ENCODE assay signal across 8 mouse cellular contexts in the genomic region with DNA sequence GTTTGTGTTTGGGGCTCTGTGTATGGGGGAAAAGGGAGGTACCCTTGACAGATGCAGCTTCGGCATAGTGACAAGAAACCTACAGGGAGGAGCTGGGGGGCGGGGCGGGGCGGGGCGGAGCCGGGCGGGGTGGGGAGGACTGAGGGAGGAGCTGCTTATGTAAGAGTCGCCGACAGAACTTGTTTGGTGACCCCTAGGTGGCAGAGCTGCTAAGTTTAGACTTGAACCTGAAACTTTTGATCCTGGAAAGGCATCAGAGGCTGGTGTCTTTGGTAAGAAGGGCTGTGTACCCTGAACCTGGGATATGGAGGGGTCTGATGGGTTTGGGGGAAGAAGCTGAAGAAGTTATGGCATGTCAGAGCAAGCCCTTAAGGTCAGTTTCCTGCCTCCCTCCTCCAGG. TPM values are rescaled to one million over a fixed set of nuclear protein-coding genes. Genes with fewer than 3 reads are reported as not detected.
DNase-seq lines count a peak whose midpoint lies in the region; ATAC-seq and TF ChIP-seq lines count a peak whose summit lies in the region.

No protein-coding gene starts in this region.

- WGBS in liver, embryonic 13.5 days (ENCODE audit: insufficient replicate concordance) = 3% methylated on average over 9 of the region's 9 CpGs
- WGBS in stomach, embryonic 14.5 days = 2% methylated on average over 5 of the region's 9 CpGs

- ATAC-seq in liver, embryonic 13.5 days (ENCODE audit: low read depth) = peak; percentile 81
- ATAC-seq in stomach, embryonic 14.5 days (ENCODE audit: insufficient number of reproducible peaks, insufficient read depth, low FRiP score, low read depth) = 0 out of 2 replicates have a peak, but pooled peaks have one; percentile 54

- peak overlapping the region; percentile 52 for H3K9ac ChIP-seq in liver, embryonic 13.5 days
- no peak overlapping the region for H3K9ac ChIP-seq in stomach, embryonic 14.5 days (replicated peaks; ENCODE audit: low read depth, low read length)

- intact Hi-C loops in heart, postnatal 25 days (cut with DNase I) = no loop called here

- H3K27ac ChIP-seq in liver, embryonic 13.5 days = peak overlapping the region; percentile 69
- H3K27ac ChIP-seq in stomach, embryonic 14.5 days (ENCODE audit: low read length) = no peak overlapping the region

- H3K4me2 ChIP-seq in liver, embryonic 13.5 days = peak overlapping the region; percentile 46
- H3K4me2 ChIP-seq in stomach, embryonic 14.5 days (replicated peaks; ENCODE audit: low read depth, low read length) = no peak overlapping the region

- no peaks in the 10 kb centered on the region for H3K27me3 ChIP-seq in liver, embryonic 13.5 days
- no peaks in the 10 kb centered on the region for H3K27me3 ChIP-seq in stomach, embryonic 14.5 days (ENCODE audit: control insufficient read depth, insufficient read depth, low read length)

- TF ChIP-seq CTCF in brain, embryonic 14.5 days (IDR thresholded peaks at IDR 0.05; ENCODE audit: borderline replicate concordance, extremely low read depth, insufficient read depth, insufficient read length) = no peak

- TF ChIP-seq POLR2A in brain, embryonic 14.5 days (IDR thresholded peaks at IDR 0.05; ENCODE audit: borderline replicate concordance, extremely low read depth, insufficient read depth, insufficient read length, poor library complexity, severe bottlenecking) = no peak

- DNase-seq in heart, adult 11 months = peak; percentile 92
- DNase-seq in heart, postnatal 25 days (ENCODE audit: low spot score) = no peak
- peak; percentile 38 for DNase-seq in brain, embryonic 14.5 days (ENCODE audit: low read depth)
- peak; percentile 48 for DNase-seq in heart, postnatal 4 days
- peak; percentile 64 for DNase-seq in liver, embryonic 13.5 days
- no peak for DNase-seq in gastrocnemius, postnatal 4 days (ENCODE audit: low spot score in 2 of 2)
- DNase-seq in ovary, adult 18-20 months (ENCODE audit: low spot score) = no peak

- no peak overlapping the region; the same call in 1 of the 2 replicates for H3K4me3 ChIP-seq in liver, embryonic 13.5 days (replicated peaks)
- no peak overlapping the region for H3K4me3 ChIP-seq in stomach, embryonic 14.5 days (ENCODE audit: low read depth, low read length)

- H3K4me1 ChIP-seq in liver, embryonic 13.5 days (replicated peaks) = peaks cover 29% of the 10 kb centered on the region
- no peaks in the 10 kb centered on the region; the same call in 1 of the 2 replicates for H3K4me1 ChIP-seq in stomach, embryonic 14.5 days (ENCODE audit: control insufficient read depth, insufficient read depth, low read length)

- no peaks in the 10 kb centered on the region for H3K36me3 ChIP-seq in liver, embryonic 13.5 days
- no peaks in the 10 kb centered on the region for H3K36me3 ChIP-seq in stomach, embryonic 14.5 days (ENCODE audit: control insufficient read depth, insufficient read depth, low read length)

- no peaks in the 10 kb centered on the region for H3K9me3 ChIP-seq in liver, embryonic 13.5 days (replicated peaks)
- H3K9me3 ChIP-seq in stomach, embryonic 14.5 days (ENCODE audit: control insufficient read depth, low read depth, low read length) = no peaks in the 10 kb centered on the region

RNA-seq across cellular contexts. Expression of gene Vdac1, which starts 9.7 kb away (rescaled TPM):
- 1,000 to 10,000 TPM; 1,015 to 1,076 TPM for total RNA-seq in heart, postnatal 25 days (2021)
- polyA plus RNA-seq in brain, embryonic 14.5 days (2012; rRNA removed) = 154 and 228 TPM in 2 replicates
- total RNA-seq in heart, postnatal 4 days (2021) = 100 to 1,000 TPM; 785 to 812 TPM
- polyA plus RNA-seq in liver, embryonic 13.5 days (2015; fragmentation: Nextera tagmentation; extraction: Ambion mirVana) = 153 and 175 TPM in 2 replicates
- polyA plus RNA-seq in stomach, embryonic 14.5 days (2014; fragmentation: Nextera tagmentation; extraction: Ambion mirVana) = 202 and 210 TPM in 2 replicates
- 100 to 1,000 TPM; 797 to 932 TPM for total RNA-seq in gastrocnemius, postnatal 4 days (2021)

RNA-seq across cellular contexts. Expression of gene 9530068E07Rik, which starts 45.3 kb away (rescaled TPM):
- 10 to 100 TPM; 72.8 to 79.0 TPM for total RNA-seq in heart, postnatal 25 days (2021)
- polyA plus RNA-seq in brain, embryonic 14.5 days (2012; rRNA removed) = 101 and 115 TPM in 2 replicates
- 100 to 1,000 TPM; 113 to 116 TPM for total RNA-seq in heart, postnatal 4 days (2021)
- 53.6 and 69.1 TPM in 2 replicates for polyA plus RNA-seq in liver, embryonic 13.5 days (2015; fragmentation: Nextera tagmentation; extraction: Ambion mirVana)
- 212 and 229 TPM in 2 replicates for polyA plus RNA-seq in stomach, embryonic 14.5 days (2014; fragmentation: Nextera tagmentation; extraction: Ambion mirVana)
- 100 to 1,000 TPM in 1 of 2 experiments, 10 to 100 TPM in 1; 97.0 to 100 TPM for total RNA-seq in gastrocnemius, postnatal 4 days (2021)

Comparison
In these comparisons a context has a peak if more than half of its experiments do, and no peak if none do; other contexts are left out.
1. DNase-seq: peak in heart, adult 11 months (single experiment), brain, embryonic 14.5 days (single experiment), heart, postnatal 4 days (single experiment) and liver, embryonic 13.5 days (single experiment); none in heart, postnatal 25 days (single experiment), gastrocnemius, postnatal 4 days (0 of 2) and ovary, adult 18-20 months (single experiment).